Mouse (Mus musculus) spleen, adult 2 months (tissue): ENCODE data around the gene Med9.

Experiments used
- CTCF ChIP-seq: fragments of 200-500 bp; IDR thresholded peaks from 2 replicates; pipeline ENCODE4 v1.5.1; 2011; ENCODE audit warnings: mild to moderate bottlenecking, inconsistent platforms; ENCODE audit not compliant: insufficient read depth, insufficient read length, insufficient replicate concordance; ENCODE audit errors: extremely low read depth
- POLR2A ChIP-seq: fragments of 200-500 bp; IDR thresholded peaks from 2 replicates; pipeline ENCODE4 v1.6.1; 2011; ENCODE audit warnings: low read depth, low read length, inconsistent platforms

- TF ChIP-seq CTCF (no peak), POLR2A (no peak)
These were observed 30.0 kb upstream of the Med9 start for GRCm38 (mm10) chr11:59918014-59918413.
